Mouse (Mus musculus): ENCODE measurements around the gene Sphk1.

- TF ChIP-seq GATA1 (IDR thresholded peaks at IDR 0.05; ENCODE audit: borderline replicate concordance, low read length) (no peak), FLI1 (IDR thresholded peaks at IDR 0.05; ENCODE audit: low read length) (no peak)
These were observed 6.0 kb downstream of the Sphk1 start for GRCm38 (mm10) chr11:116536685-116537084.
